Mouse (Mus musculus) bone marrow macrophage, adult 2 months (primary cell): ENCODE measurements around the gene Mxra8.

ENCODE experiments used
- CTCF ChIP-seq: IDR thresholded peaks from 2 replicates; pipeline ENCODE4 v1.5.1; 2012; ENCODE audit warnings: low read depth, mild to moderate bottlenecking, low read length, moderate library complexity
- POLR2A ChIP-seq: IDR thresholded peaks from 2 replicates; pipeline ENCODE4 v1.6.1; 2012; ENCODE audit warnings: mild to moderate bottlenecking, low read depth, low read length, borderline replicate concordance

- TF ChIP-seq POLR2A (no peak), CTCF (no peak)
Measured at GRCm38 (mm10) chr4:155851951-155852411, 12.5 kb downstream of the Mxra8 start.
